Mouse (Mus musculus) brain, embryonic 14.5 days (tissue): Measurements from ENCODE around the gene Fcrlb. TPM values are rescaled to one million over a fixed set of nuclear protein-coding genes. Genes with fewer than 3 reads are reported as not detected.

Source experiments
- DNase-seq: peaks from one replicate; pipeline ENCODE4 v3.0.0-alpha.2; 2011; ENCODE audit warnings: low read depth
- CTCF ChIP-seq: fragments of 200-500 bp; IDR thresholded peaks from 2 replicates; pipeline ENCODE4 v1.5.1; 2012; ENCODE audit warnings: inconsistent platforms, mild to moderate bottlenecking, moderate library complexity, borderline replicate concordance; ENCODE audit not compliant: insufficient read depth, insufficient read length; ENCODE audit errors: extremely low read depth
- POLR2A ChIP-seq: fragments of 200-500 bp; IDR thresholded peaks from 2 replicates; pipeline ENCODE4 v1.6.1; 2012; ENCODE audit warnings: mild to moderate bottlenecking, inconsistent platforms, borderline replicate concordance; ENCODE audit not compliant: poor library complexity, insufficient read depth, insufficient read length, severe bottlenecking; ENCODE audit errors: extremely low read depth
- polyA plus RNA-seq: library from polyadenylated mRNA; depleted of rRNA; stranded (reverse); fragments of >200 nt; gene quantifications from 2 replicates; pipeline ENCODE4 v1.2.3, GENCODE M21; 2012; rRNA removed

The Fcrlb gene
- polyA plus RNA-seq, 1 experiment: 0.44 TPM

DNA sequence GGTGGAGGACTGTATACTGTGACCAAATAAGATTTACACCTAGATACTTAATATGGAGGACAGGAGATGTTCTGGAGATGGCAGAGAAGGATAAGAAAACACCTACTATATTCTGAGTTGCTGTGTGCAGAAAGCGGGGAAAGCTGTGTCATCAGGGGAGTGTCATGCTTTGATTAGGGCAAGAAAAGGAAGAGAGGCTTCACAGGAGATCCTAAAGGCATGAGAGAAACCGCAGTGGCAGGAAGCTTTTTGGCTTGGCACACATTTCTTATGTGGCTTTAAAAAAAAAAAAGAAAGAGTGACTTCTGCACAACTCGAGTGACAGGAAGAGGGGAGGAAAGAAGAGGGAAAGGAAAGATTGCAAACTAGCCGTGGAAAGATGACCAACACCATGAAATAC, 49.7 kb downstream of the Fcrlb start:
- no peak for DNase-seq
- TF ChIP-seq CTCF (no peak), POLR2A (no peak)

DNA sequence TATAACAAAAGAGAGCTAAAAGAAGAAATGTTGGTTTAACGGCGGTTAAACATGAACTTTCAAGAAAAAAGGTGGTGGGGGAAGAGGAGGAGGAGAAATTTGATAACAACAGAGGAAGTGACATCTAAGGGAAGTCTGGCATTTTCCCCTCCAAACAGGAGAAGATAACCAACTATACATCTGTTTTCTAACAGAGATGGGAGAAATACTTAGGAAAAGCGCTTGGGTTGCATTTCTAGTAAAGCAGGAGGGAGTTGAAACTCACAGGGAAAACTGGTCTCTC, 50.4 kb downstream of the Fcrlb start:
- DNase-seq: no peak
- no peak for TF ChIP-seq POLR2A
- no peak for TF ChIP-seq CTCF

DNA sequence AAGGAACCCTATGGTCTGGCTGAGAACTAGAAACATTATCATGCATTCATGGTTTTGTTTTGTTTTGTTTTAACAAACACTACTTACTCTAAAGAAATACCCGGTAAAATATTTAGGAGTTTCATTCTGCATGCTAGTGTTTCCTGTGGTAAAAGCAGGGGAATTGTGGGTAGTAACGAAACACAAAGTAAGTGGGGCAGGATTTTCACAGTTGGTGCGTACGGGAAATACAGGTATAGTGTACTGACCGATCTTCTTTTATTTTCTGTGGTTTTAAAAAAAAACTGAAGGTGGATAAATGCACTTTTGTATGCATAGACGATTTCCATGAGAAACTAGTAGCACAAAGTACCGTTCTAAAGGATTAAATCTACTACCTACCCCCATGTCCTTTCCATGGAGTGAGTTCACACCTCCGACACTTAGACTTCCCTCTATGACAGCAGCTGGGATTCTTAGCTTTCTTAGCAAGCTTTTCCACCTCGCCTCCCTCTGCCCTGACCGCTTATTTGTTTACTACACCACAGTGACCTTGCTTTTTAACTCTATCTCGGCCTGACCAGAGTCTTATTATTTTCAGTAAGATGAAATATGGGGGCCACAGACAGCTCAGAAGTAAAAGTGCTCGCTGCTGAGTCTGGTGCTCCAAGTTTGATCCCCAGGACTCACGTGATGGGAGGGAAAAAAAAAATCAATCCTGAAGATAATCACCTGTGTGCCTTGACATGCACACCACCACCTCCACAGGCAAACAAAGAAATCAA, 50.9 kb downstream of the Fcrlb start:
- TF ChIP-seq CTCF (no peak), POLR2A (no peak)
- DNase-seq: no peak

DNA sequence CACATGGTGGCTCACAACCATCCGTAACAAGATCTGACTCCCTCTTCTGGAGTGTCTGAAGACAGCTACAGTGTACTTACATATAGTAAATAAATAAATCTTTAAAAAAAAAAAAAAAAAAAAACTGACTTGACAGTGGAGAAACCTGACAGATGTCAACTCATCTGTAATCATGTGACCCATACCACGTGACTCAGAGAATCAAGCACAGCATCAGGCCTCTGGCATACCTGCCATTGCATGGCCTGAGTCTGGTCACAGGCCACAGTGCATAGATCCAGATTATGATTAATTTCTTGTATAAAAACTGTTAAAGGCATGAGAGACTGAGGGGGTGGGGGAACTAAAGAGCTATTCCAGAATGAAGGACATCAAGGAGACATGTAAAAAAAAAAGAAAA, 53.9 kb downstream of the Fcrlb start:
- DNase-seq: no peak
- no peak for TF ChIP-seq POLR2A
- no peak for TF ChIP-seq CTCF

DNA sequence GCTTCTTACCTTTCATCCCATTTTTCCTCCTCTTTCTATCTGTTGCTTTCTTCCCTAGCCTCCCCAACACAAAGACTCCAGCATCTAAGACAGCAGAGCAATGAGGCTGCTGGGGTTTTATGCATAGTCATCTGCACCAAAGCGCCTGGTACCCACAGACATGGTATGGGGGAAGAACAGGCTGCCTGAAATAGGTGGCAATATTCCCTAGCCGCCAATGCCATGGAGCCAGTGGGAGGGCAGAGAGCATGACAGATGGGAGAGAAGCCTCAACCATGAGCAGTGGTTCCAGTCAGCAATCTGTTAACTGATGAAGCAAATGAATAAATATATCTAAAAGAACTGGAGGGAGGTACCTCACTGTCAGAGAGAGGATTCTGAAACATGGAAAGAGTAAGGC, 55.4 kb downstream of the Fcrlb start:
- TF ChIP-seq POLR2A: no peak
- no peak for TF ChIP-seq CTCF

More for the DNA sequence above, 55.4 kb downstream of the Fcrlb start:
- DNase-seq: no peak

Other genes starting within 250 kb of the Fcrlb start
- 8.9 and 10.9 TPM in 2 replicates for gene Atf6, start 45.2 kb downstream of the Fcrlb start, polyA plus RNA-seq
- gene Gm26620, start 27.9 kb downstream of the Fcrlb start, polyA plus RNA-seq: 0.67 and 0.97 TPM in 2 replicates
- gene Dusp12, start 27.4 kb downstream of the Fcrlb start, polyA plus RNA-seq: 41.5 and 43.8 TPM in 2 replicates
- gene Fcrla, start 14.6 kb upstream of the Fcrlb start, polyA plus RNA-seq: not detected in 2 replicates
- gene Fcgr2b, start 63.6 kb upstream of the Fcrlb start, polyA plus RNA-seq: 0.86 and 1.4 TPM in 2 replicates
- gene Fcgr4, start 106.0 kb upstream of the Fcrlb start, polyA plus RNA-seq: 0.34 and 0.38 TPM in 2 replicates
- gene Fcgr3, start 152.0 kb upstream of the Fcrlb start, polyA plus RNA-seq: 4.9 and 7.4 TPM in 2 replicates
- 9.8 and 16.7 TPM in 2 replicates for gene Cfap126, start 201.0 kb upstream of the Fcrlb start, polyA plus RNA-seq
- 272 and 337 TPM in 2 replicates for gene Sdhc, start 237.7 kb upstream of the Fcrlb start, polyA plus RNA-seq
- gene Mpz, start 237.8 kb upstream of the Fcrlb start, polyA plus RNA-seq: 1.1 and 5.1 TPM in 2 replicates